Mouse (Mus musculus): Measurements from ENCODE around the gene Pxylp1. TPM values are rescaled to one million over a fixed set of nuclear protein-coding genes. Genes with fewer than 3 reads are reported as not detected.

Gene Pxylp1
- polyA plus RNA-seq, 1 experiment, result 14.5 TPM

DNA sequence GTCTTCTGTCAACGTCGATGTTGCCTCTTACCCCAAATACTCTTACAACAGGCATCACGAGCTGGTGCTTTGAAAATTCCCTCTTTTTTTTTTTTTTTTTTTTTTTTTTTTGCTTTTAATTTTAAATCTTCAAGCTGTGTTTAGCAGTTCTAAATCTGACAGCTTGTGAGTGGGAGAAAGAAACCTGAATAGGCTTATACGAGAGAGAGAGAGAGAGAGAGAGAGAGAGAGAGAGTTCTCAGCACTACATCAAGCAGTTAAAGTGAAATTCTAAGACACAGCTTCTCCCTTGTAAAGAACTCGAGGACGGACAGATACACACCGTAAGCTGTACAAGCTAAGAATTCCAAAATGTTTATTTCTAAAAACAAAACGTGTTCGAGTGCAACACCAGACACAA lies 69.5 kb downstream of the Pxylp1 start:
- Histone ChIP-seq H3K4me1 (ENCODE audit: control insufficient read depth, insufficient read depth, low read length) (no peaks in the 10 kb centered on the region), H3K4me3 (replicated peaks; ENCODE audit: control insufficient read depth, low read depth, low read length) (no peak overlapping the region), H3K27ac (ENCODE audit: control insufficient read depth, insufficient read depth, low read depth, low read length, poor library complexity) (no peak overlapping the region)
- WGBS, result 80% methylated on average over 9 of the region's 9 CpGs
- TF ChIP-seq POLR2A (IDR thresholded peaks at IDR 0.05; ENCODE audit: borderline replicate concordance, control insufficient read depth, low read depth, low read length), result no peak
- TF ChIP-seq CTCF (IDR thresholded peaks at IDR 0.05; ENCODE audit: control insufficient read depth, insufficient read depth, low read length), result no peak

DNA sequence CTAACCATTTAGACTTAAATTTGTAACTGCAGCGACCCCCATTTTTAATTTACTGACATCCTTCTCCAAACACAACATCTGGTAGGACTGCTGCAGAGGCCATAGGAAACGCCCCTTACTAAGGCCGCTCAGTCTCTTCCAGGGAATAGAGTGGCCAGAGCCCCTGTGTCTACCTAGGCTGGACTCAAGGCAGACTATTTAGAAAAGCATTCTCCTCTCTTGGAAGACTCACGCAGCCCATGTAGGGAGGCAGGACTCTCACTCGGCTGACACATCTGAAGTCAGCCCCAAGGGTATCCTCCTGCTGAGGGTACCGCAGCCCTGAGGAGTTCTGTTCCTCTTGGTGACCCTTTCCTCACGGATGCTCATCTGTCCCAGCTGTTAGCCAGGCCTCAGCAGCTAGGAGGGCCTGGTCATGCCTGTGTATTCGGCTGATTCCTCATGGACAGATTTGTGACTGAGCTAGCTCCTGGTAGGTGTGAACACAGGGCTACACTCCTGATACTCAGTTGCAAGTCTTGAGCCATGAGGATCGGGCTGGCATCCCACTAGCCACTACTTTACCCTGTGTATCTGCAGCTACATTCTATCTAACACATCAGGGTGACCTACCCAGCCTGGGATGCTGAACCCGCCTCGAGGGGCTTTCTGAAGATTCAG lies 73.5 kb downstream of the Pxylp1 start:
- Histone ChIP-seq H3K4me3 (replicated peaks; ENCODE audit: control insufficient read depth, low read depth, low read length) (no peak overlapping the region), H3K4me1 (ENCODE audit: control insufficient read depth, insufficient read depth, low read length) (no peaks in the 10 kb centered on the region), H3K27ac (ENCODE audit: control insufficient read depth, insufficient read depth, low read depth, low read length, poor library complexity) (no peak overlapping the region)
- WGBS, result 61% methylated on average over 11 of the region's 11 CpGs
- no peak for TF ChIP-seq POLR2A (IDR thresholded peaks at IDR 0.05; ENCODE audit: borderline replicate concordance, control insufficient read depth, low read depth, low read length)
- TF ChIP-seq CTCF (IDR thresholded peaks at IDR 0.05; ENCODE audit: control insufficient read depth, insufficient read depth, low read length), result no peak

DNA sequence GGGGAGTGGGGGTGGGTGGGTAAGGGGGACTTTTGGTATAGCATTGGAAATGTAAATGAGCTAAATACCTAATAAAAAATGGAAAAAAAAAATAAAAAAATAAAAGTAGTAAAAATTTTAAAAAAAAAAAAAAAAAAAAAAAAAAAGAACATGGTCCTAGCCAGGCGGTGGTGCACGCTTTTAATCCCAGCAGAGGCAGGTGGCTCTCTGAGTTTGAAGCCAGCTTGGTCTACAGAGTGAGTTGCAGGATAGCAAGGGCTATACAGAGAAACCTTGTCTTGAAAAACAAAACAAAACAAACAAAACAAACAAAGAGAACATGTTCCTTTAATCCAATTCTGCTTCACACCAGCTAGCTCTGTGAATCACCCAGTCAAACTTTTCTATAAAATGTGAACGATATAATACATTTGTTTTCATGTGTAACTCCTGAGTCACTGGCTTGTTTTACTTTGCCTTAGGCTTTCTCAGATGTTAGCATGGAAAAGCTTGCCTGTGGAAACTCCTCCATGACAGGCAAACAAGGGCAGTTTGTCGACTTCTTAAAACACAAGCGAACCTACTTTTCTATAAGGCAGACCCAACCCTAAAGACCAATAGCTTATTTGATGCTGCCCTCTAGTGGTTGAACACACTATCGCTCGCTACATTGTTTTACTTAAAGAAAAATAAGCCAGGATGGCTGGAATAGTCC lies 74.2 kb downstream of the Pxylp1 start:
- TF ChIP-seq POLR2A (IDR thresholded peaks at IDR 0.05; ENCODE audit: borderline replicate concordance, control insufficient read depth, low read depth, low read length), result no peak
- TF ChIP-seq CTCF (IDR thresholded peaks at IDR 0.05; ENCODE audit: control insufficient read depth, insufficient read depth, low read length), result peak; percentile 26; the same call in 1 of the 2 replicates
- Histone ChIP-seq H3K4me3 (replicated peaks; ENCODE audit: control insufficient read depth, low read depth, low read length) (no peak overlapping the region), H3K4me1 (ENCODE audit: control insufficient read depth, insufficient read depth, low read length) (no peaks in the 10 kb centered on the region), H3K27ac (ENCODE audit: control insufficient read depth, insufficient read depth, low read depth, low read length, poor library complexity) (no peak overlapping the region)
- 32% methylated on average over 7 of the region's 7 CpGs for WGBS

DNA sequence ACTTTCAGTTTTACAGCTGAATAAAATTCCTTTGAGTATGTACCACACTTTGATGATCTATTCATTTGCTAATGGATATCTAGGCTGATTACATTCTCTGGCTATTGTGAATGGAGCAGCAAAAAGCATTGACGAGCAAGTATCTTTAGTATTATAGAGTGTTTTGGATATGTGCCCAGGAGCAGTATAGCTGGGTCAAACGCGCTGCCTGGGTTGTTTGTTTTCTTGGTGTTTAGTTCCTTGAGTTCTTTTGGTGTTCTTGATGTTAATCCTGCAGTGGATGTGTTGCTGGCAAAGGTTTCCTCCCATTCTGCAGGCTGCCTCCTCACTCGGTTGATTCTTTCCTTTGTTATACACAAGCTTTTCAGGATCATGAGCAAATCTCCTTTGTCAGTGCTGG lies 80.5 kb downstream of the Pxylp1 start:
- no peak for TF ChIP-seq POLR2A (IDR thresholded peaks at IDR 0.05; ENCODE audit: borderline replicate concordance, control insufficient read depth, low read depth, low read length)
- TF ChIP-seq CTCF (IDR thresholded peaks at IDR 0.05; ENCODE audit: control insufficient read depth, insufficient read depth, low read length), result no peak
- no peak overlapping the region for H3K4me3 ChIP-seq (replicated peaks; ENCODE audit: control insufficient read depth, low read depth, low read length)
- no peak overlapping the region for H3K27ac ChIP-seq (ENCODE audit: control insufficient read depth, insufficient read depth, low read depth, low read length, poor library complexity)
- WGBS, result 82% methylated on average over 4 of the region's 4 CpGs
- no peaks in the 10 kb centered on the region for H3K4me1 ChIP-seq (ENCODE audit: control insufficient read depth, insufficient read depth, low read length)

DNA sequence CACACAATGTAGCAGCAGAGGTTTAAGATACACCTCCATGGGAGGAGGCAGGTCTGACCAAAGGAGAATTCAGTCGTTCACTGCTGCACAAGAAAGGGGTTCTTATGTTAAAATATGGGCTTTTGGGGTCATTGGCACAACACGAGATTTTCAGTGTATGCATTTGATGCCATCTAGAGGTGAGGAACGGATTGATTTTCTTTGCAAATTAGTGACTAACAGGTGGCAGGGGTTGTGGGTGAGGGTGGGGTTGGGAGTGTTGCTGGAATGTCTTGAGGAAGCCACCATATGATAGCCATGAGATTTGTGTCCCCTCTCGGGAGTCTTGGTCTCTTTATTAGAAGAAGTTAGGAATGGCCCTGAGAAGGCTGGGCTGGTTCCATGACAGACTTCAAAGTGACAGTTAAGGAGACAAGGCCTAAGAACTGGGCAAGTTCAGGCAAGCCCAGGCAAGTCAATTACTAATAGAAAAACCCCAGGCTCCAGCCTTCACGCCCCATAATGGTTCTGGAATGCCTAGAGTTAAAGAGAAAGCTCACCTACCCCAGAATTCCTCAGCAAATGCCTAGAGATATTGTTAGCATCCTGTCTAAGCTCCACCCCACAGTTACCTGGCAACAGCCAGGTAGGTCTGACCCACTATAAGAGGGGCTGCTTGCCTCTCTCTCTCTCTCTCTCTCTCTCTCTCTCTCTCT lies 92.2 kb downstream of the Pxylp1 start:
- TF ChIP-seq CTCF (IDR thresholded peaks at IDR 0.05; ENCODE audit: control insufficient read depth, insufficient read depth, low read length) (no peak), POLR2A (IDR thresholded peaks at IDR 0.05; ENCODE audit: borderline replicate concordance, control insufficient read depth, low read depth, low read length) (no peak)
- WGBS, result 16% methylated on average over 5 of the region's 5 CpGs
- Histone ChIP-seq H3K4me3 (replicated peaks; ENCODE audit: control insufficient read depth, low read depth, low read length) (no peak overlapping the region), H3K4me1 (ENCODE audit: control insufficient read depth, insufficient read depth, low read length) (no peaks in the 10 kb centered on the region), H3K27ac (ENCODE audit: control insufficient read depth, insufficient read depth, low read depth, low read length, poor library complexity) (no peak overlapping the region)

DNA sequence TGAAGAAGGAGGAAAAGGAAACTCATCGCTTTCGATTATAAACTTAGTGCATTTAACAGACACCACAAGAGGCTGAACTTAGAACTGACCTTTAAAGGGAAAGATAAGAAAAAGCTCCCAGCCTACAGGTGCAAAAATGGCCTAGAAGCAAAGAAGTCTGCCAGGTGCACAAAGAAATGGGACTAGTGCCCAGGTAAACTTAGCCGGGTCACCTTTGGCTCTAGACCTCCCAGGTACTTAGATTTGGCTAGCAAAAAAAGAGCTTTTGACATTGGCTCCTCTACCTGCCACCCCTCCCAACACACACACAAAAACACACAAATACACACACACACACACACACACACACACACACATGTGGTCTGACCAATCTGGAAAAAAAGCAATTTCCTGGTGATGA lies 95.2 kb downstream of the Pxylp1 start:
- no peak overlapping the region for H3K27ac ChIP-seq (ENCODE audit: control insufficient read depth, insufficient read depth, low read depth, low read length, poor library complexity)
- H3K4me3 ChIP-seq (replicated peaks; ENCODE audit: control insufficient read depth, low read depth, low read length), result no peak overlapping the region
- WGBS, result 76% methylated on average over 3 of the region's 3 CpGs
- TF ChIP-seq POLR2A (IDR thresholded peaks at IDR 0.05; ENCODE audit: borderline replicate concordance, control insufficient read depth, low read depth, low read length) (no peak), CTCF (IDR thresholded peaks at IDR 0.05; ENCODE audit: control insufficient read depth, insufficient read depth, low read length) (no peak)
- peaks cover 4% of the 10 kb centered on the region for H3K4me1 ChIP-seq (ENCODE audit: control insufficient read depth, insufficient read depth, low read length)

DNA sequence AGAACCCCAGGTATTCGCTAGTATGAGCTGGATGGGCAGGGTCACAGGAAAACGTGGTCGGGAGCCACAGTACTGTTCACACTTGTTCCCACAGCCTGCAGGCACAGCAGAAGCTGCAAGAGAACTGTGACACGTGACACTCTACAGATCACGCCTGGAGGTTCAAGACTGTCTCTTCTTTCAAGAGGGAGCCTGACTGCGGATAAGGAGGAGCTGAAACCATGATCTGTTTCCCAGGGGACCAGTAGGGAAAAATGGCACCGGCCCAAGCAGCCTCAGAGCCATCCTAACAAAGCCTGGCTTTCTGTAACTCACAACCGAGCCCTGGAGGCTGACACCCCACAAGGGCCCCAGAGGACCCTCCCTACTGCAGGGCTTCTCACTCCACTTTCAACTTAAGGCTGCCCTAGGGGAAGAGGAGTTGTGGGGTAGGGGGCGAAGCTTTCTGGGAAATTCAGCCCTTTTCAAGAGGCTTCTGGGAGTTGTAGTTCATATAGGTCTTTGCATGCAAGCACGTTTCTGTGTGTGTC lies 97.0 kb downstream of the Pxylp1 start:
- TF ChIP-seq POLR2A (IDR thresholded peaks at IDR 0.05; ENCODE audit: borderline replicate concordance, control insufficient read depth, low read depth, low read length), result no peak
- no peak for TF ChIP-seq CTCF (IDR thresholded peaks at IDR 0.05; ENCODE audit: control insufficient read depth, insufficient read depth, low read length)
- Histone ChIP-seq H3K4me3 (replicated peaks; ENCODE audit: control insufficient read depth, low read depth, low read length) (peak overlapping the region; percentile 42), H3K27ac (ENCODE audit: control insufficient read depth, insufficient read depth, low read depth, low read length, poor library complexity) (no peak overlapping the region), H3K4me1 (ENCODE audit: control insufficient read depth, insufficient read depth, low read length) (peaks cover 4% of the 10 kb centered on the region)
- 7% methylated on average over 10 of the region's 10 CpGs for WGBS

DNA sequence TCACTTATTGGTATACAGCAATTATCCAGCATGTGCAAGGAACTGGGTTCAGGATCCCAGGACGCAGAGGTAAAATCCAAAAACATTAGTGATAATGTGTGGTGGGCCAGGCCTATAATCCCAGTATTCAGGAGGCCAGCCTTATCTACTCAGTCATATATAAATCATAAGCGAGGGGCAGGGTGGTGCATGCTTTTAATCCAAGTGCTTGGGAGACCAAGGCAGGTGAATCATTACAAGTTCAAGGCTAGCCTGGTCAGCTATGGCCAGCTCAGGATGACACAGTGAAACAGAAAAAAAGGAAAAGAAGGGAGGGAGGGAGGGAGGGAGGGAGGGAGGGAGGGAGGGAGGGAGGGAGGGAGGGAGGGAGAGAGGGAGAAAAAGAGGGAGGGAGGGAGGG lies 97.9 kb downstream of the Pxylp1 start:
- 92% methylated on average over 2 of the region's 2 CpGs for WGBS
- peaks cover 4% of the 10 kb centered on the region for H3K4me1 ChIP-seq (ENCODE audit: control insufficient read depth, insufficient read depth, low read length)

More for the DNA sequence above, 97.9 kb downstream of the Pxylp1 start:
- Histone ChIP-seq H3K4me3 (replicated peaks; ENCODE audit: control insufficient read depth, low read depth, low read length) (no peak overlapping the region), H3K27ac (ENCODE audit: control insufficient read depth, insufficient read depth, low read depth, low read length, poor library complexity) (no peak overlapping the region)
- no peak for TF ChIP-seq POLR2A (IDR thresholded peaks at IDR 0.05; ENCODE audit: borderline replicate concordance, control insufficient read depth, low read depth, low read length)
- TF ChIP-seq CTCF (IDR thresholded peaks at IDR 0.05; ENCODE audit: control insufficient read depth, insufficient read depth, low read length), result no peak

All from bone marrow, adult 2 months (tissue).